10 mouse cellular contexts compared by ENCODE assay signal in the genomic region with DNA sequence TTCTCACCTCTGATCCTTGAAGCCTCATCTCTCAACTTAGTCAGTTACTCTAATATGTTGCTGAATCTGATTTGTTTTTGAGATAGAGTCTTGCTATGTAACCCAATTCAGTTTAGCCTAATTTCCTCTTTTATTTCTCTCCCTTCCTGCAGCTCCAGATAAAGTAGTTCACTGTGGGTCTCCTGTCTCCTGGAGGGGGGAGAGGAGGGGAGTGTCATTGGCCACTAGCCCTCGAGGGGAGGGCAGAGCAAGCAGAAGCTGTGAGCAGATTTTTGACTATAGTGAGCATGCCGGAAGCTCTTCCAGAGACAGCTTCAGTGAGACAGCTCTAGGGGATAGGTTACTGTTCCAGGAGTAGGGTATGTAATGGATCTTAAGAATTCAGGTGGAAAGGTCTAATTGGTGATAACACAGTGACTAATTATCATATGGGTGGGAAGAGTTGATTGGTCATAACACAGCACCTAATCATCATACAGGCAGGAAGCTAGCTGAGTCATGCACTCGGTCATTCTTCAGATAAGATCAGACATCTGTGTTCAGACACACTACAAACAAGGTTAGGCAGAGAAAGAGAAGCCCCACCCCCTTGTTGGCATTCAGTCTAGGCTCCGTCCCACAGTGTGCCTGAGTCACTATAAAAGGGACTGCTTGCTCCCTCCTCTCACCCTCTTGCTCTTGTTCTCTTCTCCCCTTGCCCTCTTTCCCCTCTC. TPM values are rescaled to one million over a fixed set of nuclear protein-coding genes. Genes with fewer than 3 reads are reported as not detected.
A peak's percentile ranks its signal among the peaks of the same experiment; 100 is the strongest.
DNase-seq lines count a peak whose midpoint lies in the region; ATAC-seq lines count a peak whose summit lies in the region.
"Had no signal": no experiment of that assay in that cellular context is flagged by ENCODE, and none has a peak within 500 bp of the region (broad histone marks: within the 10 kb centered on the region; RNA-seq: fewer than 3 reads in every experiment).

No protein-coding gene starts in this region.

- H3K4me1 ChIP-seq in embryonic facial prominence, embryonic 11.5 days (ENCODE audit: control insufficient read depth, insufficient read depth, low read length): no peaks in the 10 kb centered on the region
- peaks cover 8% of the 10 kb centered on the region for H3K4me1 ChIP-seq in embryonic facial prominence, embryonic 10.5 days
- no peaks in the 10 kb centered on the region for H3K4me1 ChIP-seq in intestine, embryonic 15.5 days (replicated peaks)
- H3K4me1 ChIP-seq: neural tube, embryonic 13.5 days had no signal

- 40% methylated on average over 4 of the region's 4 CpGs for WGBS in embryonic facial prominence, embryonic 11.5 days
- WGBS in embryonic facial prominence, embryonic 10.5 days: 39% methylated on average over 4 of the region's 4 CpGs
- 15% methylated on average over 4 of the region's 4 CpGs for WGBS in intestine, embryonic 15.5 days

- H3K9ac ChIP-seq in embryonic facial prominence, embryonic 11.5 days (replicated peaks; ENCODE audit: low read length): no peak overlapping the region
- H3K9ac ChIP-seq in intestine, embryonic 15.5 days: no peak overlapping the region
- H3K9ac ChIP-seq: neural tube, embryonic 13.5 days had no signal

- no peak for ATAC-seq in embryonic facial prominence, embryonic 11.5 days (replicated peaks; ENCODE audit: insufficient number of reproducible peaks, low FRiP score, low TSS enrichment, low read depth)
- peak; percentile 92 for ATAC-seq in intestine, embryonic 15.5 days

- no peaks in the 10 kb centered on the region for H3K27me3 ChIP-seq in embryonic facial prominence, embryonic 11.5 days (ENCODE audit: control insufficient read depth, insufficient read depth, low read length)
- H3K27me3 ChIP-seq in embryonic facial prominence, embryonic 10.5 days (replicated peaks; ENCODE audit: low read depth, poor library complexity, severe bottlenecking): no peaks in the 10 kb centered on the region
- no peaks in the 10 kb centered on the region for H3K27me3 ChIP-seq in intestine, embryonic 15.5 days (replicated peaks)
- H3K27me3 ChIP-seq: neural tube, embryonic 13.5 days had no signal

- peak; percentile 8 for DNase-seq in embryonic facial prominence, embryonic 11.5 days (ENCODE audit: low spot score)
- no peak for DNase-seq in embryonic facial prominence, embryonic 10.5 days (ENCODE audit: low spot score)
- DNase-seq in c-Kit-positive CD71-positive TER-119-negative erythroid progenitor cells, embryonic 14.5 days (ENCODE audit: low read depth): peak; percentile 59
- peak; percentile 48 for DNase-seq in lung, postnatal 25 days (ENCODE audit: low spot score)
- DNase-seq in gastrocnemius, postnatal 4 days (ENCODE audit: low spot score in 2 of 2): no peak
- no peak for DNase-seq in layer of hippocampus, adult 8-10 months (ENCODE audit: low spot score in 2 of 2)
- no peak for DNase-seq in spleen, postnatal 10 days (ENCODE audit: low spot score in 2 of 2)

- H3K9me3 ChIP-seq in embryonic facial prominence, embryonic 11.5 days (replicated peaks; ENCODE audit: control insufficient read depth, low read length): no peaks in the 10 kb centered on the region
- H3K9me3 ChIP-seq in embryonic facial prominence, embryonic 10.5 days: no peaks in the 10 kb centered on the region
- H3K9me3 ChIP-seq in intestine, embryonic 15.5 days: no peaks in the 10 kb centered on the region
- H3K9me3 ChIP-seq: neural tube, embryonic 13.5 days had no signal

- no peak overlapping the region for H3K4me3 ChIP-seq in embryonic facial prominence, embryonic 11.5 days (ENCODE audit: low read depth, low read length)
- H3K4me3 ChIP-seq in embryonic facial prominence, embryonic 10.5 days: no peak overlapping the region
- no peak overlapping the region for H3K4me3 ChIP-seq in intestine, embryonic 15.5 days (replicated peaks)
- H3K4me3 ChIP-seq: neural tube, embryonic 13.5 days had no signal

- no peaks in the 10 kb centered on the region for H3K36me3 ChIP-seq in embryonic facial prominence, embryonic 11.5 days (replicated peaks; ENCODE audit: control insufficient read depth, insufficient read depth, low read depth, low read length)
- H3K36me3 ChIP-seq in embryonic facial prominence, embryonic 10.5 days (replicated peaks): no peaks in the 10 kb centered on the region
- H3K36me3 ChIP-seq in intestine, embryonic 15.5 days: no peaks in the 10 kb centered on the region
- H3K36me3 ChIP-seq: neural tube, embryonic 13.5 days had no signal

- H3K4me2 ChIP-seq in embryonic facial prominence, embryonic 11.5 days (ENCODE audit: low read depth, low read length): no peak overlapping the region
- no peak overlapping the region for H3K4me2 ChIP-seq in intestine, embryonic 15.5 days (replicated peaks)
- H3K4me2 ChIP-seq: neural tube, embryonic 13.5 days had no signal

- no peak overlapping the region for H3K27ac ChIP-seq in embryonic facial prominence, embryonic 11.5 days (replicated peaks; ENCODE audit: low read depth, low read length)
- no peak overlapping the region for H3K27ac ChIP-seq in embryonic facial prominence, embryonic 10.5 days (replicated peaks)
- no peak overlapping the region; the same call in 1 of the 2 replicates for H3K27ac ChIP-seq in intestine, embryonic 15.5 days
- H3K27ac ChIP-seq: neural tube, embryonic 13.5 days had no signal

RNA-seq across cellular contexts. Expression of gene Pth, which starts 30.9 kb away (rescaled TPM):
- 1.2 TPM in 1 of 2 replicates, not detected in the other for polyA plus RNA-seq in embryonic facial prominence, embryonic 11.5 days (2014; fragmentation: Nextera tagmentation; extraction: Ambion mirVana)
- polyA plus RNA-seq in embryonic facial prominence, embryonic 10.5 days (2016; fragmentation: Nextera tagmentation; extraction: Ambion mirVana): not detected in 2 replicates
- not detected in 2 replicates for polyA plus RNA-seq in intestine, embryonic 15.5 days (2015; fragmentation: Nextera tagmentation; extraction: Ambion mirVana)
- total RNA-seq in gastrocnemius, postnatal 4 days (2021): not detected
- not detected for total RNA-seq in layer of hippocampus, adult 8-10 months (2022)
- polyA plus RNA-seq: gonadal fat pad, adult 2 months; neural tube, embryonic 13.5 days had no signal

RNA-seq across cellular contexts. Expression of gene Btbd10, which starts 50.0 kb away (rescaled TPM):
- 31.3 and 33.7 TPM in 2 replicates for polyA plus RNA-seq in embryonic facial prominence, embryonic 11.5 days (2014; fragmentation: Nextera tagmentation; extraction: Ambion mirVana)
- polyA plus RNA-seq in embryonic facial prominence, embryonic 10.5 days (2016; fragmentation: Nextera tagmentation; extraction: Ambion mirVana): 22.9 and 26.1 TPM in 2 replicates
- polyA plus RNA-seq in intestine, embryonic 15.5 days (2015; fragmentation: Nextera tagmentation; extraction: Ambion mirVana): 15.7 and 17.0 TPM in 2 replicates
- 10 to 100 TPM; 14.4 to 16.7 TPM for total RNA-seq in gastrocnemius, postnatal 4 days (2021)
- 10 to 100 TPM; 58.7 to 63.6 (median 62.2) TPM for total RNA-seq in layer of hippocampus, adult 8-10 months (2022)

Comparison
In these comparisons a context has a peak if more than half of its experiments do, and no peak if none do; other contexts are left out.
1. DNase-seq: peak in embryonic facial prominence, embryonic 11.5 days (single experiment), c-Kit-positive CD71-positive TER-119-negative erythroid progenitor cells, embryonic 14.5 days (single experiment) and lung, postnatal 25 days (single experiment); none in embryonic facial prominence, embryonic 10.5 days (single experiment), gastrocnemius, postnatal 4 days (0 of 2), layer of hippocampus, adult 8-10 months (0 of 2) and spleen, postnatal 10 days (0 of 2).